Mouse (Mus musculus) heart, adult 2 months (tissue): ENCODE results near the gene Prop1.

ENCODE experiments used
- CTCF ChIP-seq: fragments of 200-600 bp; IDR thresholded peaks from 2 replicates; pipeline ENCODE4 v1.8.1; 2022; ENCODE audit warnings: antibody characterized with exemption, mild to moderate bottlenecking, moderate library complexity
- EP300 ChIP-seq: fragments of 200-500 bp; IDR thresholded peaks from 2 replicates; pipeline ENCODE4 v1.6.1; 2011; ENCODE audit warnings: low read depth, low read length, control low read depth; ENCODE audit not compliant: insufficient read depth
- POLR2A ChIP-seq: fragments of 200-500 bp; IDR thresholded peaks from 2 replicates; pipeline ENCODE4 v1.6.1; 2011; ENCODE audit warnings: mild to moderate bottlenecking, low read depth, low read length, control low read depth; ENCODE audit not compliant: insufficient read depth

GRCm38 (mm10) chr11:50952290-50952689 is 1.3 kb downstream of the Prop1 start:
- TF ChIP-seq CTCF = no peak
- TF ChIP-seq POLR2A = no peak
- TF ChIP-seq EP300 = no peak
